Mouse (Mus musculus): ENCODE results near the gene Lipo1.
"Not testable (repeated sequence)": the region's sequence is repeated elsewhere in the genome, so short reads cannot be mapped to it uniquely, and the experiment has no call there.

- TF ChIP-seq CTCF (IDR thresholded peaks at IDR 0.05; ENCODE audit: low read depth, low read length); GATA1 (IDR thresholded peaks at IDR 0.05; ENCODE audit: borderline replicate concordance, low read length); POLR2AphosphoS5 (IDR thresholded peaks at IDR 0.05; ENCODE audit: insufficient replicate concordance, low read depth, low read length); TAL1 (conservative IDR thresholded peaks at IDR 0.05; ENCODE audit: low read depth, low read length): not testable (repeated sequence)
Observed at GRCm38 (mm10) chr19:33751259-33751658, 36.0 kb downstream of the Lipo1 start, which contains the start of gene Lipo2.
